Mouse (Mus musculus) midbrain, embryonic 11.5 days (tissue): ENCODE measurements around the gene Calhm2. TPM values are rescaled to one million over a fixed set of nuclear protein-coding genes. Genes with fewer than 3 reads are reported as not detected.

Experiments used
- ATAC-seq: fragments of 200-750 bp; cut with Nextera tagmentation; 2 replicates; pipeline ENCODE4 v1.8.0; 2017; ENCODE audit warnings: moderate TSS enrichment, moderate library complexity; ENCODE audit not compliant: low FRiP score
- DNase-seq: peaks from one replicate; pipeline ENCODE4 v3.0.0; 2015; ENCODE audit warnings: low spot score; ENCODE audit errors: missing footprints
- H3K27ac ChIP-seq: fragments of 300-500 bp; sonication (generic); 2 replicates; pipeline ENCODE4 v1.5.1; 2014; ENCODE audit warnings: low read depth, low read length
- H3K27me3 ChIP-seq: fragments of 300-500 bp; sonication (generic); 2 replicates; pipeline ENCODE4 v1.6.1; 2014; ENCODE audit warnings: mild to moderate bottlenecking, low read length, moderate library complexity, mixed read lengths; ENCODE audit not compliant: control insufficient read depth, insufficient read depth
- H3K36me3 ChIP-seq: fragments of 300-500 bp; sonication (generic); 2 replicates; pipeline ENCODE4 v1.6.1; 2014; ENCODE audit warnings: mild to moderate bottlenecking, low read length, moderate library complexity, mixed read lengths; ENCODE audit not compliant: control insufficient read depth, insufficient read depth
- H3K4me1 ChIP-seq: fragments of 300-500 bp; sonication (generic); 2 replicates; pipeline ENCODE4 v1.6.1; 2014; ENCODE audit warnings: low read length; ENCODE audit not compliant: control insufficient read depth, insufficient read depth
- H3K4me2 ChIP-seq: fragments of 300-500 bp; sonication (generic); 2 replicates; pipeline ENCODE4 v1.6.1; 2014; ENCODE audit warnings: mild to moderate bottlenecking, moderate library complexity
- H3K4me3 ChIP-seq: fragments of 300-500 bp; sonication (generic); 2 replicates; pipeline ENCODE4 v1.5.1; 2014; ENCODE audit warnings: low read depth, low read length
- H3K9ac ChIP-seq: fragments of 300-500 bp; sonication (generic); 2 replicates; pipeline ENCODE4 v1.6.1; 2014; ENCODE audit warnings: low read length
- H3K9me3 ChIP-seq: fragments of 300-500 bp; sonication (generic); 2 replicates; pipeline ENCODE4 v1.6.1; 2016; ENCODE audit warnings: low read length; ENCODE audit not compliant: control insufficient read depth
- WGBS: fragments of 180-500 bp; shearing (Covaris S2); extraction: QIAGEN DNeasy Blood & Tissue Kit; methylation state at CpG from one replicate; pipeline ENCODE4 v1.1.7; 2014; 5-methylcytosine and 5-hydroxymethylcytosine counted together
- polyA plus RNA-seq: library from polyadenylated mRNA; unstranded; fragments of >200 nt; fragmentation: Nextera tagmentation; extraction: Ambion mirVana; gene quantifications from 2 replicates; pipeline ENCODE4 v1.2.1, GENCODE M21; 2014

Calhm2 gene
- polyA plus RNA-seq: 0.37 and 0.90 TPM in 2 replicates

- Histone ChIP-seq H3K9ac (peak within 1 kb of the TSS; percentile 53), H3K4me3 (no peak within 1 kb of the TSS), H3K27ac (no peak within 1 kb of the TSS), H3K36me3 (no peaks in the 10 kb centered on the region), H3K27me3 (no peaks in the 10 kb centered on the region), H3K4me2 (peak within 1 kb of the TSS; percentile 36), H3K9me3 (no peaks in the 10 kb centered on the region), H3K4me1 (peaks cover 5% of the 10 kb centered on the region)
- ATAC-seq (peak; percentile 30; the same call in 1 of the 2 replicates), DNase-seq (peak; percentile 91)
- 13% methylated on average over 28 of the region's 28 CpGs for WGBS
Observed at GRCm38 (mm10) chr19:47137771-47138421, at the start of gene Calhm2. Gene Calhm2, minus strand, starts transcription at chr19:47138294.

GRCm38 (mm10) chr19:47186514-47187275 lies 48.6 kb upstream of the Calhm2 start:
- Histone ChIP-seq H3K27me3 (peaks cover under 1% of the 10 kb centered on the region; the same call in 1 of the 2 replicates), H3K4me2 (no peak overlapping the region), H3K9me3 (peaks cover 6% of the 10 kb centered on the region; the same call in 1 of the 2 replicates), H3K4me1 (no peaks in the 10 kb centered on the region), H3K9ac (no peak overlapping the region), H3K36me3 (no peaks in the 10 kb centered on the region), H3K4me3 (no peak overlapping the region), H3K27ac (no peak overlapping the region)
- WGBS: 54% methylated on average over 15 of the region's 15 CpGs
- ATAC-seq (no peak), DNase-seq (no peak)

- no peak for DNase-seq
- H3K27ac ChIP-seq: no peak overlapping the region
- H3K4me2 ChIP-seq: no peak overlapping the region
- ATAC-seq: no peak
- H3K27me3 ChIP-seq: peaks cover 14% of the 10 kb centered on the region; the same call in 1 of the 2 replicates
- peaks cover 9% of the 10 kb centered on the region; the same call in 1 of the 2 replicates for H3K9me3 ChIP-seq
- H3K4me3 ChIP-seq: no peak overlapping the region
- WGBS: 68% methylated on average over 4 of the region's 4 CpGs
- H3K36me3 ChIP-seq: no peaks in the 10 kb centered on the region
- no peaks in the 10 kb centered on the region for H3K4me1 ChIP-seq
- no peak overlapping the region for H3K9ac ChIP-seq
Observed at GRCm38 (mm10) chr19:47184736-47185135, 46.6 kb upstream of the Calhm2 start.

GRCm38 (mm10) chr19:47184221-47184620 lies 46.1 kb upstream of the Calhm2 start:
- Histone ChIP-seq H3K4me3 (no peak overlapping the region), H3K36me3 (no peaks in the 10 kb centered on the region), H3K27ac (no peak overlapping the region), H3K27me3 (peaks cover 19% of the 10 kb centered on the region; the same call in 1 of the 2 replicates), H3K4me2 (no peak overlapping the region), H3K9me3 (peaks cover 9% of the 10 kb centered on the region; the same call in 1 of the 2 replicates), H3K4me1 (peaks cover 2% of the 10 kb centered on the region; the same call in 1 of the 2 replicates), H3K9ac (no peak overlapping the region)
- DNase-seq (no peak), ATAC-seq (no peak)
- WGBS: 77% methylated on average over 8 of the region's 8 CpGs

GRCm38 (mm10) chr19:47180011-47180410 lies 41.9 kb upstream of the Calhm2 start:
- ATAC-seq (no peak), DNase-seq (no peak)
- WGBS: 13% methylated on average over 8 of the region's 8 CpGs
- H3K36me3 ChIP-seq: no peaks in the 10 kb centered on the region
- peaks cover 9% of the 10 kb centered on the region; the same call in 1 of the 2 replicates for H3K9me3 ChIP-seq
- H3K27ac ChIP-seq: no peak overlapping the region
- no peak overlapping the region for H3K9ac ChIP-seq
- H3K27me3 ChIP-seq: peaks cover 37% of the 10 kb centered on the region
- peaks cover 9% of the 10 kb centered on the region for H3K4me1 ChIP-seq
- H3K4me3 ChIP-seq: no peak overlapping the region
- H3K4me2 ChIP-seq: peak overlapping the region; percentile 86

- peaks cover 9% of the 10 kb centered on the region for H3K4me1 ChIP-seq
- H3K9me3 ChIP-seq: peaks cover 9% of the 10 kb centered on the region; the same call in 1 of the 2 replicates
- ATAC-seq: peak; percentile 43
- H3K9ac ChIP-seq: peak overlapping the region; percentile 57
- peak overlapping the region; percentile 86 for H3K4me2 ChIP-seq
- no peak overlapping the region for H3K27ac ChIP-seq
- no peaks in the 10 kb centered on the region for H3K36me3 ChIP-seq
- under 1% methylated on average over 32 of the region's 42 CpGs for WGBS
- peak overlapping the region; percentile 68 for H3K4me3 ChIP-seq
- peaks cover 37% of the 10 kb centered on the region for H3K27me3 ChIP-seq
- DNase-seq: peak; percentile 92
Observed at GRCm38 (mm10) chr19:47179272-47179809, 41.2 kb upstream of the Calhm2 start.

GRCm38 (mm10) chr19:47178431-47179271 lies 40.6 kb upstream of the Calhm2 start, which contains the start of gene Neurl1a:
Gene Neurl1a, plus strand, starts transcription at chr19:47178820.
- Histone ChIP-seq H3K4me2 (peak within 1 kb of the TSS; percentile 86), H3K9me3 (peaks cover 9% of the 10 kb centered on the region; the same call in 1 of the 2 replicates), H3K36me3 (no peaks in the 10 kb centered on the region), H3K27me3 (peaks cover 37% of the 10 kb centered on the region), H3K4me3 (peak within 1 kb of the TSS; percentile 68), H3K4me1 (peaks cover 9% of the 10 kb centered on the region), H3K9ac (peak within 1 kb of the TSS; percentile 57), H3K27ac (no peak within 1 kb of the TSS)
- ATAC-seq (peak; percentile 75), DNase-seq (peak; percentile 96)
- WGBS: under 1% methylated on average over 95 of the region's 98 CpGs

GRCm38 (mm10) chr19:47178001-47178400 lies 39.9 kb upstream of the Calhm2 start:
- peak overlapping the region; percentile 68; the same call in 1 of the 2 replicates for H3K4me3 ChIP-seq
- 22% methylated on average over 10 of the region's 10 CpGs for WGBS
- peaks cover 9% of the 10 kb centered on the region for H3K4me1 ChIP-seq
- peak overlapping the region; percentile 86 for H3K4me2 ChIP-seq
- DNase-seq (no peak), ATAC-seq (0 out of 2 replicates have a peak, but pooled peaks have one; percentile 49)
- peaks cover 9% of the 10 kb centered on the region; the same call in 1 of the 2 replicates for H3K9me3 ChIP-seq
- peaks cover 37% of the 10 kb centered on the region for H3K27me3 ChIP-seq
- no peak overlapping the region for H3K27ac ChIP-seq
- H3K36me3 ChIP-seq: no peaks in the 10 kb centered on the region
- no peak overlapping the region for H3K9ac ChIP-seq
